Mouse (Mus musculus) liver, adult (tissue): ENCODE measurements around the gene Ankrd39.

Experiments
- GATA4 ChIP-seq: IDR thresholded peaks from 2 replicates; pipeline ENCODE4 v1.6.1; 2014; ENCODE audit warnings: mild to moderate bottlenecking, low read length; ENCODE audit not compliant: insufficient replicate concordance

Gene Ankrd39

GRCm38 (mm10) chr1:36528351-36528750 lies 18.9 kb downstream of the Ankrd39 start:
- TF ChIP-seq GATA4, result no peak

DNA sequence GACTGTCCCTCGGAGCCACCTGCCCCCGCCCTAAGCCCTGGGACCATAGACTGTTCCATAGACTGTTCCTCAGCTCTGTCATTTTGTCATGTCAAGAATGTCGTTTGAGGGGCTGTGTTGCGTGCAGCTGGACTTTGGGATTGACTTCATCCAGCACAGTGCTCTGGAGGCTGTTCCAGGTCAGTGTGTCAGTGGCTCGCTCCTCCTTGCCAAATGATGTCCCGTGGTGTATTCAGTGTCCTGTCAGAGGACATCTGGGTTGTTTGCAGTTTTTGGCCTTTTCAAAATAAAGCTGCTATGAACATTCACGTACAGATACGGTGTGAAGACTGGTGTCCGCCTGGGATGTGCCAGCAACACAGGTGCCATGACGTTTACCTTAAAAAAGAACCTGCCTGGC lies 20.3 kb downstream of the Ankrd39 start:
- TF ChIP-seq GATA4, result no peak

DNA sequence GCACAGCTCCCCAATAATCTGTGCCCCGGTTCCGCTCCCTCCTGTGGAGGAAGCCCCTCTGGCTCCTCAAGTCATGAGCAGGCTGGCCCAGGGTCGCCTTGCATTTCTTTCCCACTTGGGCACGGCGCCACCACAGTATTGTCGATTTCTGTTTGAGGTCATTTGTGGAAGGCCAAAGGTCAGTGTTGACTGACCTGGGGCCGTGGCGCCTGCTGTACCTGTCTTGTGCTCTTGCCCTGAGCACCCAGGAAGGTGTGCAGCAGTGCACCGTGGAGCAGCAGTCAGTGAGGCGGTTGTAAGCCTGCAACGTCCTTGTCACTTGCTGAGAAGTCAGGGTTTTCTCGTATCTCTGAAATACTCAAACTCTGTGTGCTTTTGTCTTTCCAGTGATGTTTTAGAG lies 21.5 kb downstream of the Ankrd39 start:
- no peak for TF ChIP-seq GATA4

- TF ChIP-seq GATA4, result no peak
Observed at GRCm38 (mm10) chr1:36524058-36524457, 23.2 kb downstream of the Ankrd39 start.

GRCm38 (mm10) chr1:36523332-36524013 lies 23.8 kb downstream of the Ankrd39 start:
- TF ChIP-seq GATA4, result no peak

DNA sequence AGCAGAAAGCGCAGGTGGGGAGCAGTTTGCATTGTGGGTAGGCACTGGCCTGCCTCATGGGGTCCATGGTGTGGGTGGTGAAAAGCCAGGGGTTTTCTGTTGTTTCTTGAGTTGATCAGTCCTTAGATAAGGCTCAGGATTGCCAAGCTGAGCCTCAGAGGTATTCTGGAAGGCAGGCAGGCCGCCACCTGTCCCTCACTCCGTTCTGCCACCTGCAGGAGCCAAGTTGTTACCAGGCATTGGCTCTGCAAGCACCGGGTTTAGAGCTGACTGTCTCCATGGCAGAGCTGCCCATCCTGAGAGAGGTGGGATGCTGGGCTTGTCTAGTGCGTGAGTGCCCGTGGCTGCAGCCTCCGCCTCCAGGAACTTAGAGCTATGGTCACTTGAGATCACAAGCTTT lies 25.0 kb downstream of the Ankrd39 start:
- no peak for TF ChIP-seq GATA4

GRCm38 (mm10) chr1:36519626-36520025 lies 27.6 kb downstream of the Ankrd39 start:
- no peak for TF ChIP-seq GATA4

GRCm38 (mm10) chr1:36518259-36518658 lies 29.0 kb downstream of the Ankrd39 start:
- no peak for TF ChIP-seq GATA4

- TF ChIP-seq GATA4, result no peak
Observed at GRCm38 (mm10) chr1:36513718-36514117, 33.5 kb downstream of the Ankrd39 start.

DNA sequence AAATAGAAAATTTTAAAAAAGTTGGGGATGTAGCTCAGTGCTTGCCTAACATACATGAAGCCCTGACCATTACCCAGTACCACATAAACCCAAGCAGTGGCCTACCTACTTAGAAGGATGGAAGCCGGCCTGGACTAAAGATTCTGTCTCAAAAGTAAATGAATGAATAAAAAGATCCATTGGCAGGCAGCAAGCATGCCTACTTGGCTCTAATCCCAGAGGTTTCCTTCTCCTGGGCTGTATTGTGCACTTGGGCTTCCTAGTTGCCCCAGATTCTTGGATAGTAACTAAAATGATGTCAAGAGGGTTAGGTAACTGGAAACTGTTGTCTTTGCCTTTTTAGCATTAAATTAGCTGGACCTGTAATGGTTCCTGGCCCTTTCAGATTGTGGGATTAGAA lies 33.9 kb downstream of the Ankrd39 start:
- TF ChIP-seq GATA4, result no peak

DNA sequence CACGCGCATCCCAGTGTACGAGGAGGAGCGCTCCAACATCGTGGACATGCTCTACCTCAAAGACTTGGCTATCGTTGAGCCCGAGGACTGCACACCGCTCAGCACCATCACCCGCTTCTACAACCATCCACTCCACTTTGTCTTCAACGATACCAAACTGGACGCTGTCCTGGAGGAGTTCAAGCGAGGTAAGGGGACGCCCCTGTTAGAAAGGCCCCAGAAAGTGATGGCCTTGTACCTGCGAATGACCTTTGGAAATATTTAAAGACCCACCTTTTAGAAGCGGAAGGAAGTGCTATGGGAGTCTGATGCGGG lies 34.3 kb downstream of the Ankrd39 start:
- TF ChIP-seq GATA4, result no peak

DNA sequence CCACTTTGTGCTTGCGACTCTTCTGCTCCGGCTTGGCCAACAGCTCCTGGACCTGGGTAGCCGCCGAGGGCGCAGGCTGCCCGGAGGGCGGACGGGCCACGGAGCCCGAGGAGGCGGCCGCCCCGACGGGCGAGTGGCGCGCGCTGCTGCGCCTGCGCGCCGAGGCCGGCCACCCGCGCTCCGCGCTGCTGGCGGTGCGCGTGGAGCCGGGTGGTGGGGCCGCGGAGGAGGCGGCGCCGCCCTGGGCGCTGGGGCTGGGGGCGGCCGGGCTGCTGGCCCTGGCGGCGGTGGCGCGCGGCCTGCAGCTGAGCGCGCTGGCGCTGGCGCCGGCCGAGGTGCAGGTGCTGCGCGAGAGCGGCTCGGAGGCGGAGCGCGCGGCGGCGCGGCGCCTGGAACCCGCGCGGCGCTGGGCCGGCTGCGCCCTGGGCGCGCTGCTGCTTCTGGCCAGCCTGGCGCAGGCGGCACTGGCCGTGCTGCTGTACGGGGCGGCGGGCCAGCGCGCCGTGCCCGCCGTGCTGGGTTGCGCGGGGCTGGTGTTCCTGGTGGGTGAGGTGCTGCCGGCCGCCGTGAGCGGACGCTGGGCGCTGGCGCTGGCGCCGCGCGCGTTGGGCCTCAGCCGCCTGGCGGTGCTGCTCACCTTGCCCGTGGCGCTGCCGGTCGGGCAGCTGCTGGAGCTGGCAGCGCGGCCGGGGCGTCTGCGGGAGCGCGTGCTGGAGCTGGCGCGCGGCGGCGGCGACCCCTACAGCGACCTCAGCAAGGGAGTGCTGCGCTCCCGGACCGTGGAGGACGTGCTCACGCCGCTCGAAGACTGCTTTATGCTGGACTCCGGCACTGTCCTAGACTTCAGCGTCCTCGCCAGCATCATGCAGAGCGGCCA lies 34.9 kb downstream of the Ankrd39 start:
- TF ChIP-seq GATA4, result no peak

DNA sequence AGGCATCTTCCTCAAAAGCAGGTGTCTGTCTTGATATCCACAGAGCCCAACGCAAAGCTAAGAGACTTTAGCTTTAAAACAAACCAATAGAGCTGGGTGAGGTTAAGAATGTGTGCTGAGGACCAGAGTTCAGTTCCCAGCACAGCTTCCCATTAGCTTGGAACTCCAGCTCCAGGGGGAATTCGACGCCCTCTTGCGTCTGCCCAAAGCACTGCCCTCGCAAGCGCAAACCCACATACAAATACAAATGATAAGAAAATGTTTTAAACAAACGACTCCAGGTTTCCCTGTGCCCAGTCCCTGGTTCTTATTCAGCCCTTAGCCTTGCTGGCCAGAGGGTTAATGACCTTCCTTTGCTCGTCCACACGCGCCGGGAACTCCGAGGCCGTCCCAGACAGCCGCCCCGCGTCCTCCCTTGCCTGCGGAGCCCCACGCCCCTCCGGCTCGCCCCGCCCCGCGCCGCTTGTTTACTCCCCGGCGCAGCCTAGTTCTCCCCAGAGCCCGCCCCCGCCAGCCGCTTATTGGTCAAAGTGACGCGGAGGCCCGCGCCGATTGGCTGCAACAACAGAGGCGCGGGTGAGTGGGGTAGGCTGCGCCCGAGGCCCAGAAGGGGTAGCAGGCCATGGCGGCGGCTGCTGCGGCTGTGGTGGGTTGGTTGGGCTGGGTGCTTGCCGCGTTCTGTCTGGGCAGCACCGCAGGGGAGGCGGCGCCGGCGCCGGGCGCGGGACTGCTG lies 35.8 kb downstream of the Ankrd39 start, which contains the start of gene Cnnm3:
Cnnm3 (plus strand) TSS at position 579 of the 733 bp plus-strand sequence.
- no peak for TF ChIP-seq GATA4

GRCm38 (mm10) chr1:36508238-36508637 lies 39.0 kb downstream of the Ankrd39 start:
- no peak for TF ChIP-seq GATA4

GRCm38 (mm10) chr1:36501261-36501660 lies 46.0 kb downstream of the Ankrd39 start:
- TF ChIP-seq GATA4, result no peak

- TF ChIP-seq GATA4, result no peak
Observed at GRCm38 (mm10) chr1:36497312-36497711, 49.9 kb downstream of the Ankrd39 start.

DNA sequence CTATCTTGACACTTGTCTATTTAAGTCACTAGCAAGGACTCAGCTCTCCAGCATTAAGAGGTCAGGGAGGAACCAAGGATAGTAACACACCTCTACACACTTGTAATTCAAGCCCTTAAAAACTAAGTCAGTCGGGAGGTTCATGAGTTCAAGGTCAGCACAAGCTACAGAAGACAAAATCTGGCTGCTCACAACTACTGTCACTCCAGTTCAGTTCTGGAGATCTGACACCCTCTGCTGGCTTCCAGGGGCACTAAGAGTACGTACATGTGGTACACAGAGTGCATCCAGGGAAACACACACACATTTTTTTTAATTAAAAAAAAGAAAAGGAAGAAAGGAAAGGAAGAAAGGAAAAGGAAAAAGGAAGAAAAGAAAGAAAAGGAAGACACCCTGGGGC lies 50.5 kb downstream of the Ankrd39 start:
- TF ChIP-seq GATA4, result no peak

DNA sequence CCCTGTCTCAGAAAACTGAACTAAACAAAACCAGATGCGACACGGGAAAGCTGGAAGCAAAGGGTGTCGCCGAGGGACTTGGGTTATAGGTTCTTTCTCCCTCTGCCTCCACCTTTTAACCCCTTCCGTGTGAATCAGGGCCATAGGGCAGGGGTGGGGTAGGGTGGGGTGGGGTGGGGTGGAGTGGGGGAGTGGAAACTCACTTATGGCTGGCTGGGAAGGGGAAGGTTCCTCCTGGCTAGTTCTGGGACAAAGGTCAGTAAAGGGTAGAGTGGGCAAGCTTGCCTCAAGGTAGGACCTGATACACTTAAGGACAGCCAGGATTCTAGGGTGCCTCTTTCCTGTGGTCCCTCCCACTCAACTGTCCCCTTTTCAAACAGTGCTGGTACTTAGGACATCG lies 53.9 kb downstream of the Ankrd39 start:
- TF ChIP-seq GATA4, result no peak
